Mouse (Mus musculus) embryonic facial prominence, embryonic 11.5 days (tissue): ENCODE measurements around the gene Camkmt. TPM values are rescaled to one million over a fixed set of nuclear protein-coding genes. Genes with fewer than 3 reads are reported as not detected.
A peak's percentile ranks its signal among the peaks of the same experiment; 100 is the strongest.

Experiments
- ATAC-seq: fragments of 200-750 bp; cut with Nextera tagmentation; replicated peaks from 2 replicates; pipeline ENCODE4 v1.8.0; 2017; ENCODE audit warnings: low read depth; ENCODE audit not compliant: insufficient number of reproducible peaks, low FRiP score, low TSS enrichment
- DNase-seq: peaks from one replicate; pipeline ENCODE4 v3.0.0-alpha.2; 2015; ENCODE audit warnings: low spot score
- H3K27ac ChIP-seq: fragments of 300-500 bp; sonication (generic); replicated peaks from 2 replicates; pipeline ENCODE4 v1.5.1; 2014; ENCODE audit warnings: mild to moderate bottlenecking, low read depth, low read length, control low read depth
- H3K27me3 ChIP-seq: fragments of 300-500 bp; sonication (generic); 2 replicates; pipeline ENCODE4 v1.6.1; 2014; ENCODE audit warnings: mild to moderate bottlenecking, low read length, moderate library complexity, mixed read lengths; ENCODE audit not compliant: control insufficient read depth, insufficient read depth
- H3K36me3 ChIP-seq: fragments of 300-500 bp; sonication (generic); replicated peaks from 2 replicates; pipeline ENCODE4 v1.6.1; 2014; ENCODE audit warnings: low read depth, mild to moderate bottlenecking, low read length, moderate library complexity, mixed read lengths; ENCODE audit not compliant: control insufficient read depth, insufficient read depth
- H3K4me1 ChIP-seq: fragments of 300-500 bp; sonication (generic); 2 replicates; pipeline ENCODE4 v1.6.1; 2014; ENCODE audit warnings: low read length, mixed read lengths; ENCODE audit not compliant: control insufficient read depth, insufficient read depth
- H3K4me2 ChIP-seq: fragments of 300-500 bp; sonication (generic); 2 replicates; pipeline ENCODE4 v1.6.1; 2014; ENCODE audit warnings: low read depth, mild to moderate bottlenecking, control low read depth, low read length, moderate library complexity
- H3K4me3 ChIP-seq: fragments of 300-500 bp; sonication (generic); 2 replicates; pipeline ENCODE4 v1.5.1; 2014; ENCODE audit warnings: low read depth, low read length, control low read depth
- H3K9ac ChIP-seq: fragments of 300-500 bp; sonication (generic); replicated peaks from 2 replicates; pipeline ENCODE4 v1.6.1; 2014; ENCODE audit warnings: mild to moderate bottlenecking, control low read depth, low read length
- H3K9me3 ChIP-seq: fragments of 300-500 bp; sonication (generic); replicated peaks from 2 replicates; pipeline ENCODE4 v1.6.1; 2016; ENCODE audit warnings: mild to moderate bottlenecking, low read length, inconsistent platforms, mixed read lengths; ENCODE audit not compliant: control insufficient read depth
- WGBS: fragments of 180-500 bp; shearing (Covaris S2); extraction: QIAGEN DNeasy Blood & Tissue Kit; methylation state at CpG from one replicate; pipeline ENCODE4 v1.1.7; 2014; 5-methylcytosine and 5-hydroxymethylcytosine counted together
- polyA plus RNA-seq: library from polyadenylated mRNA; unstranded; fragments of >200 nt; fragmentation: Nextera tagmentation; extraction: Ambion mirVana; gene quantifications from 2 replicates; pipeline ENCODE4 v1.2.1, GENCODE M21; 2014

Gene Camkmt
- polyA plus RNA-seq, 1 experiment from 2014 or later: 16.8 TPM

- Histone ChIP-seq H3K4me1 (no peaks in the 10 kb centered on the region), H3K9ac (no peak overlapping the region), H3K4me2 (no peak overlapping the region), H3K36me3 (no peaks in the 10 kb centered on the region), H3K9me3 (no peaks in the 10 kb centered on the region), H3K4me3 (no peak overlapping the region), H3K27ac (no peak overlapping the region), H3K27me3 (no peaks in the 10 kb centered on the region)
- DNase-seq: no peak
- 75% methylated on average over 4 of the region's 4 CpGs for WGBS
- ATAC-seq: no peak
Observed at GRCm38 (mm10) chr17:85158202-85158601, 67.8 kb downstream of the Camkmt start.

DNA sequence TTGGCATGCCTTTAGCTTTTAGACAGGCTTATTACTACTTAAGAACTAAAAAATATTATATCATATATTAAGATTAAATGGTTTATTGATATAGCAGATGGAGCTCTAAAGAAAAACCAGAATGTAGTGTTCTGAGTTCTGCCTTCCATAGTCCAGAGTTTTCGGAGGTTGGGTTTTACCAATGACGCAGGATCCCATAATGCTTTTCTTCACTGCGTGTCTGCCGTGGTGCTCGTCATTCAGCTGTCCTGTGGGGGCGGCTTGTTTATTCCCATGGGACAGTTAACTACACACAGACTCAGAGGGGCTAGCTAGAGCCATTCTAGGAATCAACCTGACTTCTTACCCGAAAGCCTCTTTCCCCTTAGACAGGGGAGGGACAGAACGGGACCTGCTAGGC lies 69.2 kb downstream of the Camkmt start:
- Histone ChIP-seq H3K9ac (no peak overlapping the region), H3K4me3 (no peak overlapping the region), H3K36me3 (no peaks in the 10 kb centered on the region), H3K4me1 (no peaks in the 10 kb centered on the region), H3K9me3 (no peaks in the 10 kb centered on the region), H3K27me3 (no peaks in the 10 kb centered on the region), H3K4me2 (no peak overlapping the region), H3K27ac (no peak overlapping the region)
- DNase-seq: no peak
- ATAC-seq: no peak
- 83% methylated on average over 8 of the region's 8 CpGs for WGBS

- no peak overlapping the region for H3K4me2 ChIP-seq
- no peaks in the 10 kb centered on the region for H3K9me3 ChIP-seq
- no peak overlapping the region for H3K27ac ChIP-seq
- ATAC-seq (no peak), DNase-seq (no peak)
- no peak overlapping the region for H3K4me3 ChIP-seq
- no peaks in the 10 kb centered on the region for H3K4me1 ChIP-seq
- no peaks in the 10 kb centered on the region for H3K36me3 ChIP-seq
- 91% methylated on average over 8 of the region's 8 CpGs for WGBS
- H3K27me3 ChIP-seq: no peaks in the 10 kb centered on the region
- H3K9ac ChIP-seq: no peak overlapping the region
Observed at GRCm38 (mm10) chr17:85160786-85161185, 70.4 kb downstream of the Camkmt start.

DNA sequence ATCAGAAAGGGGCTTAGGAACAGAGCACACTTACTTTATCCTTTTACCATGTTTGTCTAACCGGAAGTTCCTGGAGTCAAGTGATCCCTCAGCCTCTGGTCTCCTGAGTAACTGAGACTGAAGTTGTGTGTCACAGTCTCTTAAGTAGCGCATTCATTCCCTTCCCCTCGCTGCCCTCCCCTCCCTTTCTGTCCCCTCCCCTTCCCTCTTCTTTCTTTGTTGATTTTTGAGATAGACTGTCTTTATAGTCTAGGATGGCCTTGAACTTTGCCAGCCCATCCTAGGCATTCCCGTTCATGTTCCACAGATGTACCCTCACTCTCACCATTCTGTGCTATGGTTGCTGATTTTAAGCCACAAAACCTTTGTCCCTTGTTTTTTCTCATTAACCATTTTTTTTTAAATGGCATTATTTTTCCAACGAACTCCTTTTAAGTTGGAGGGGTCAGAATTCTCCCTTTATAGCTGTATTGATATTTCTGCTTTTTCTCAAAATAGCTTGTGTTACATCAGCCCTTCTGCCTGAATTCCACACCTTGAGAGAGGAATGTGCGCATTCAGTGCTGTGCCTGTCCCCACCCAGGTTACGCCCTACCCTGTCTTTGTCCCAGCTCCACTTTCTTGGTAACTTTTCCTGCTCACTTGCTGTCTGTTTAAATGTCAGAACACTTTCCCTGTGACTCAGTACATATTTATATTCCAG lies 72.4 kb downstream of the Camkmt start:
- Histone ChIP-seq H3K4me2 (no peak overlapping the region), H3K27ac (no peak overlapping the region), H3K4me1 (no peaks in the 10 kb centered on the region), H3K27me3 (no peaks in the 10 kb centered on the region), H3K9ac (no peak overlapping the region), H3K9me3 (no peaks in the 10 kb centered on the region), H3K36me3 (no peaks in the 10 kb centered on the region), H3K4me3 (no peak overlapping the region)
- ATAC-seq (no peak), DNase-seq (no peak)
- WGBS: 77% methylated on average over 7 of the region's 7 CpGs

GRCm38 (mm10) chr17:85163272-85163610 lies 72.9 kb downstream of the Camkmt start:
- WGBS: 82% methylated on average over 4 of the region's 4 CpGs
- Histone ChIP-seq H3K4me3 (no peak overlapping the region), H3K36me3 (no peaks in the 10 kb centered on the region), H3K9ac (no peak overlapping the region), H3K4me1 (no peaks in the 10 kb centered on the region), H3K27ac (no peak overlapping the region), H3K27me3 (no peaks in the 10 kb centered on the region), H3K4me2 (no peak overlapping the region), H3K9me3 (no peaks in the 10 kb centered on the region)
- no peak for DNase-seq
- ATAC-seq: no peak

GRCm38 (mm10) chr17:85168761-85169160 lies 78.4 kb downstream of the Camkmt start:
- Histone ChIP-seq H3K9ac (no peak overlapping the region), H3K4me1 (no peaks in the 10 kb centered on the region), H3K27me3 (no peaks in the 10 kb centered on the region), H3K9me3 (no peaks in the 10 kb centered on the region), H3K4me2 (no peak overlapping the region), H3K36me3 (no peaks in the 10 kb centered on the region), H3K4me3 (no peak overlapping the region), H3K27ac (no peak overlapping the region)
- no peak for DNase-seq
- no peak for ATAC-seq
- WGBS: 88% methylated on average over 2 of the region's 2 CpGs

DNA sequence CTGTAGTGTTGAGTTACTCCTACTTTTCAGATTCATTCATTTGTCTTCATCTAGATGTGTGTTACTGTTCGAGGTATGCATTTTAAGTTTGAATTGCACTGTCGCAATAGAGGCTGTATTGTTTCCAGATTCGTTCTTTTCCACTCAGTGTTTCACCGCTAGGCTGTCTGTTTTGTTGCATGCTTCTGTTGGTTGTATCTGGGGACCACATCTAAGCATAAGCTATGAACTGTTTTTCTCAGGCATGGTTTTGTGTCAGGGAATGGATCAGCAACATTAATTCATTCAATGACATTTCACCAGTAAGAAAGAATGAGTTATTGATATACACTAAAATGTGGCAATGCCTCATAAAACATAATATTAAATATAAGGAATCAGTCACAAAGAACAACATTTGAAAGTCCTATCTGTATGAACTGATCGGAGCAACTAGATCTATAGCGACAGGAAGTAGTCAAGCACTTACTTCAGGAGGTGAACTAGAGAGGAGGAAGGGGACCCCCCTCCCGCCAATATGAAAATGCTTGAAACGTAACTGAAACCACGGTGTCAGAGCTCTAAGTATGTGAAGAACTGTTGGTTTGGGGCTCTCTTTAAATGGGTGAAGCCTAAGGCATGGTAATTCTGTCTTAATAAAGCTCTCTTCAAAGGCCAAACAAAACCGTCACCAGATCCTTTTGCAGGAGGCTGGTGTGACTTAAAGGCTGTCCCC lies 80.3 kb downstream of the Camkmt start:
- Histone ChIP-seq H3K27me3 (no peaks in the 10 kb centered on the region), H3K27ac (no peak overlapping the region), H3K4me1 (no peaks in the 10 kb centered on the region), H3K4me3 (no peak overlapping the region), H3K36me3 (no peaks in the 10 kb centered on the region), H3K4me2 (no peak overlapping the region), H3K9ac (no peak overlapping the region), H3K9me3 (no peaks in the 10 kb centered on the region)
- DNase-seq: no peak
- no peak for ATAC-seq
- WGBS: 73% methylated on average over 10 of the region's 10 CpGs

DNA sequence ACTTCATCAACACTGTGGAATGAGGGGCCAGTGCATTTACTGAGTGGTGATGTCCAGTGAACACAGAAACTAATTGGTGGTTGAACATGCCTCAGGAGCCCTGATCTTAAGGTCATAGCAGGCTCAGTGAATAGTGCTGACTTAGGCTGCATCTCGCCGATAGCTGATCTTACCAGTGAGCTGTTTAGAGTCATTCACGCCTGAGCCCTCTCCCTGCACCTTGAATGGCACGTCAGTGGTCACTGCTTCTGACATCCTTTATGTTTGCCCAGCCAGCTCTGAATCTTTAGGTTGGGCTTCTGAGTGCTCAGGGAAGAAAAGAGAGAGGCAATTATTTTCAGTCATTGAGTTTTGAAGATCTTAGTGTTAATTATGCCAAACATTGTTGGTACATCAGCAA lies 81.6 kb downstream of the Camkmt start:
- DNase-seq: no peak
- no peaks in the 10 kb centered on the region for H3K9me3 ChIP-seq
- H3K4me3 ChIP-seq: no peak overlapping the region
- no peaks in the 10 kb centered on the region for H3K27me3 ChIP-seq
- no peaks in the 10 kb centered on the region for H3K4me1 ChIP-seq
- H3K9ac ChIP-seq: no peak overlapping the region
- no peak overlapping the region for H3K27ac ChIP-seq
- H3K36me3 ChIP-seq: no peaks in the 10 kb centered on the region
- ATAC-seq: 0 out of 2 replicates have a peak, but pooled peaks have one; percentile 23
- 38% methylated on average over 4 of the region's 4 CpGs for WGBS
- H3K4me2 ChIP-seq: no peak overlapping the region
